Mouse (Mus musculus) spleen, postnatal 4 days (tissue): Measurements from ENCODE around the gene Gm7361.
"Not testable (repeated sequence)": the region's sequence is repeated elsewhere in the genome, so short reads cannot be mapped to it uniquely, and the experiment has no call there.

Experiments used
- DNase-seq, 2 experiments: peaks; one replicate each; pipeline ENCODE4 v3.0.0; 2022; ENCODE audit warnings: low spot score in 2 of 2

The Gm7361 gene

DNA sequence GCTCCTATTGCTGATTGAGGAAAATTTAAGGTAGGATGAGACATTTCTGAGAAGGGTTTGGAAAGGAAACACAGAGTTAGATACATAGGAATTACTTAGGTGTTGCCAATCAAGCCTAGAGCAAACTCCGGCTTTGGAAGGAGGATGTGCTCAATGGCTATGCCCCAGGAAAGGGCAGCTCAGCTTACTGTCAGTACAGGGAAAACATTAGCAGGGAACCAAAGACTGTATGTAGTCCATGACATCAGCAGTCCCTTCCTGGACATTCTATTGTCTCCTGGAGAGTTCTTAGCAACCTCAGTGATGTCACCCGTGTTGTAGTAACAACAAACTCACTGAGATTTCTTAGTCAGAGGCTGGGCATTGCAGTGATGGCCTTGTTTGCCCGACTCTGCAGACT is at the start of gene Gm7361:
TSS of gene Gm7361 (plus strand) at position 301 of the 400 bp plus-strand sequence.
- DNase-seq, result peak in 1 of 2 experiments; percentile 2

- no peak for DNase-seq
These were observed 46.5 kb upstream of the Gm7361 start for GRCm38 (mm10) chr5:26211030-26211429.

GRCm38 (mm10) chr5:26222076-26222475 is 35.4 kb upstream of the Gm7361 start:
- no peak for DNase-seq

- DNase-seq, result not testable (repeated sequence)
These were observed 9.2 kb downstream of the Gm7361 start for GRCm38 (mm10) chr5:26266656-26267055.

DNA sequence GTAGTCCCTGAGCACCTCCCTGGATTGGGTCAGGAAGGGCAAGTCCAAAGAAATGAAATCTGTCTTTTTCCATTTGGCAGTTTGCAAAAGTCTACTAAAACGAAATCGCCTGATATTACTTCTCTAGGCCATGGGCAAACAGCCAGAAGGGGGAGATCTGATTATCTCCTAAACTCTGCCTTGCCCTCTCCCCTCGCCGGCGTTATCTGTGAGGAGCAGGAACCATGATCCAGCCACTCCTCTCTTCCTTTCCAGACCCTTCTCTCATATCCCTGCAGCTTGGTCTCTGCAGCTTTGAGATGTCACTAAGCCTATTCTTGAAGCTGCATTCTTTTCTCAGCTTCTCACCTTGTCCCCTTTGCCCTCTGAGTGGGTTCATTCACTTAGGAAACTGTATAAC is 22.9 kb downstream of the Gm7361 start:
- no peak for DNase-seq

DNA sequence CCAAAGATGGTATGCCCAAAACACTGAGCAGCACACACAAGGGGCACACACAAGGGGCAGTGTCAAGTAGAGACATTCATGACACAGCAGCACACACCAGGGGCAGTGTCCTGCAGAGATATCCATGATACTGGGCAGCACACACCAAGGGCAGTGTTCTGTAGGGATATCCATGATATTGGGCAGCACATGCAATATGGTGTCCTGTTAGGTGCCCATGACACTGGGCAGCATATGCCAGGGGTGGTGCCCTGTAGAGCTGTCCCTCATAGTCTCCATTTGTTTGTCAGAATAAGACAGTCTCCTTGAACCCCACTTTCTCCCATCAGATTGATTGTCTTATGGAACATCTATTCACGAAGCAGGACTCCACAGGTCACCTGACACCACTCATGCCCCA is 24.2 kb downstream of the Gm7361 start:
- DNase-seq, result no peak

- DNase-seq, result no peak
These were observed 24.8 kb downstream of the Gm7361 start for GRCm38 (mm10) chr5:26282282-26282681.

DNA sequence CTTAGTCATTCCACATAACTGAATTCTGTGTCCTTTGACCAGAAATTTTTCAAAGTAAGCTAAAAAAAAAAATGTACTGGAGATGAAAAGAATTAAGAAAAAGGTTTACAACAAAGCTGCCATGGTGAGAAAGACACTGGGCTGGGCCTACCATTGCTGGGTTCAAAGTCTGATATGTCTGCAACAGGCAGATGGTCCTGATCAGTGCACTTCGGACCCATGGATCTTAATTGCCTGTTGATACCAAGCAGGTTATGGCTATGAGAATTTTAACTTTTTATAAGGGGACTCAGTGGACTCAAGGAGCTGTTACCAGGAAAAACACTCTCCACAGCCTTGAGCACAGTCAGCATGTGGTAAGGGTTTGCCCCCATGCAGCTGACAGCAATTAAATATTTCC is 25.9 kb downstream of the Gm7361 start:
- no peak for DNase-seq

DNA sequence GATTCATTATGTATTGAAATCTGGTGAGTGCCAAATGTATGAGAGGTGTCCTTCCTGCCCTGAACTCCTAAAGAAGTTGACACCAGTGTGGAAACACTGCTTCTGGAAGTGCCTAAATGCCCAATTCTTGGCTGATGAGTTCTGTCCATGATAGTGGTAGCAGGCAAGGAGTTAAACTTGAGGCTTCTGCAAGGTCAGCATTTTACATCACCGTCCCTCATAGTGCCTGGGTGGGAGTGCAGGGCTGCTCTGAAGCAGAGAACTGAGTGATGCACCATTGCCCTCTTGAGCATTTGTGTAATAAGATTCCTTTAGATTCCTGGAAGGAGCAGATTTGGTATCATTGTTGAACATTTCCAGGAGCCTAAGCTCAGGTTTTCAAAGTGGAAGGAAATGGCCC is 34.1 kb downstream of the Gm7361 start:
- no peak for DNase-seq

DNA sequence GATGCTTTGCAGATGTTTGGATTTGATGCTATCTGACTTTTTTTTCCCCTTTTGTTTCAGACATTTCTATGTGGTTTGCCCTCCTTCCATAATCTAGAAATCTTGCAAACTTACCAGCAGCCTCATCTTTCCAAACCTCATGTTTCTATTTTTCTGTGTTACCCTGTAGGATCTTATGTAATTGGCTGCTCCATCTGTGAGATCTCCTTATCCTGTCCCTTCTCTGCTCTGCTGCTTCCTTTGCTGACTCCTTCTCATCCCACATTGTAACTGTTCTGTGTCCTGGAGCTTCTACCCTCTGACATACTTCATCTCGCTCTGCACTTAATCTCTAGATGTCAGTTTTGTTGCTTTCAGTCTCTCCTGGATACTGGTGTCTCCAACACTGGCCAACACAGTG is 35.8 kb downstream of the Gm7361 start:
- DNase-seq, result no peak
